Mouse (Mus musculus): ENCODE data around the gene Ipo9.

Gene Ipo9

DNA sequence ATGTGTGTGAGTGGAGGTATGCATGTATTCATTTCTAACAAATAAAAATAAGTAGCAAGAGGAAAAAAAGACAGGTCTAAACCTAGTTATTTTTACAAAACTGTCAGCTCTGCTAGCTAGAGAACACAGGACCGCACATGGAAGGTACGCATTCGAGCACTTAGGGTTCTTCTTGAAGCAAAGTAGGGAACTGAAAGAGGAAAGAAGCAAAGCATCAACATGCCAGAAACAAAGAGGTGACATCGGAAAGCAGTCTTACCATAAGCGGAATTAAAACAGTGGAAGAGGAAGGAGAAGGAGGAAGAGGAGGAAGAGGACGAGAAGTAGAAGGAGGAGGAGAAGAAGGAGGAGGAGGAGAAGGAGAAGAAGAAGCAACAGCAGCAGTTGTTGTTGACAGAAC, 2.9 kb downstream of the Ipo9 start:
- no peak for DNase-seq

- DNase-seq = no peak
These were observed 3.7 kb downstream of the Ipo9 start for GRCm38 (mm10) chr1:135426645-135427044.

GRCm38 (mm10) chr1:135422772-135423171, 7.5 kb downstream of the Ipo9 start:
- DNase-seq = no peak

DNA sequence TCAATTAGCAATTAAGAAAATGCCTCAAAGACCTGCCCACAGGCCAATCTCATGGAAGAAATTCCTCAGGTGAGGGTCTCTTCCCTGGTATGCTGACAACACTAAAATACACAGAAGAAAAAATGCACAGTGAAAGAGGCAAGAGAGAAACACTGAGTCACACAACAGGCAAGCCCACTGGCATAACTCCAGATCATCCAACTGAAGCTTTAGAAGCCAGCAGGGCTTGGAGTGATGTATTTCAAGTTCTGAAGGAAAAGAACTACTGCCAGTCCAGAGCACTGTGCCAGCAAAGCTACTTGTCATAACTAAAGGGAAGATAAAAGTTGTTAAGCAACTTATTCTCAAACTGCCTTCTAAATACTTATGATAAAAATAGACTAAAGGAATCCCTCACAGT, 16.3 kb downstream of the Ipo9 start:
- no peak for DNase-seq

DNA sequence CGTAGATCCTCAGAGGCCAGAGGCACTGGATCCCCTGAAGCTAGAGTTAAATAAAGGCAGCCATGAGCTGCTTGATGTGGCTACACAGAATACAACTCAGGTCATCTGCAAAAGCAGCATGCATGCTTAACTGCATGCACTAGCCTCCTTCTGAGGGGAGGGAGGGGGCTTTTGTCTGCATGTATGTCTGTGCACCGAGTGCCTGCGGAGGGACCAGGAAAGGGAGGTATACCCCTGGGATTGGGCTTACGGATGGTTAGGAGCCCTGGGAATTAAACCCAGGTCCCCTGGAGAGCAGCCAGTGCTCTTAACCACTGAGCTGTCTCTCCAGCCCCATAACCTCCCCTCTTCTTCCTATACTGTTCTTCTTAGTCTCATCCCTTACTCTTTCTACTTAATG, 18.2 kb downstream of the Ipo9 start:
- no peak for DNase-seq

DNA sequence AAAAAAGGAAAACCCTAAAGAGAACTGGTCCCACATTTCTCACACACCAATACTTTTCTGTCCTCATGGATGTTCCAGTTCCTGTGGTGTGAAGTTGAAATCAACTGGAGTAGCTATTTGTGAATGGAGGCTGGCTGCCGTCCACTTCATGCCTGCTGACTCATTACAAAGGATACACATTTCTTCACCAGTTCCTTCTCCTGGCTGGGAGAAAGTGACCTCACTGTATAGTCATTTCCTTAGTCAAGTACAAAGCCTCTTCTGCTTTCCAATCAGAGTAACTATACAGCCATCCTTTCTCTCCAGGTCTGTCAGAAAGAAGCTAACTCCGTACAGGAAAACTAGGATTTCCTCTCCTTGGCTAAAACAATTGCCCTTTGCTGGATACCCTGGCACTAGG, 19.3 kb downstream of the Ipo9 start:
- DNase-seq = no peak

- no peak for DNase-seq
These were observed 21.3 kb downstream of the Ipo9 start for GRCm38 (mm10) chr1:135408973-135409372.

DNA sequence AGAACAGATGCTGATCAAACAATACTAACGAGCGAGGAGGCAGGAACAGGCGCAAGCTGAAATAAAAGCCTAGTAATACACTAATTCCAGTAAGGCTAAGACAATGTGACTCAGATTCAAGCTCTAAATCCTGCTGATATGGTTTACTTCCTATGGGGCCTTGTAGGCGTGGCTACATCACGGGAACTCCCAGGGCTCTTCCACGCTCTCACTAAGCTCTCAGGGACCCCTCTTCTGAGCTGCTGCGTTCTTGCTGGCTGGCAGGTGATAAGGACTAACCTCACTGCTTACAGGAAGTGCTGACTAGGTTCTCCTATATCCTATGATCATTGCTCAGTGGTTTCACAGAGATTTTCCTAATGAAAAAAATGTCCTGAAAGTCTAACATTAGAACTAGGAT, 24.9 kb downstream of the Ipo9 start:
- no peak for DNase-seq

- no peak for DNase-seq
These were observed 28.7 kb downstream of the Ipo9 start for GRCm38 (mm10) chr1:135401452-135402110.

- DNase-seq = no peak
These were observed 30.8 kb downstream of the Ipo9 start for GRCm38 (mm10) chr1:135399466-135399865.

GRCm38 (mm10) chr1:135385161-135385560, 45.1 kb downstream of the Ipo9 start:
- DNase-seq = no peak

GRCm38 (mm10) chr1:135384171-135384570, 46.1 kb downstream of the Ipo9 start:
- DNase-seq = no peak

DNA sequence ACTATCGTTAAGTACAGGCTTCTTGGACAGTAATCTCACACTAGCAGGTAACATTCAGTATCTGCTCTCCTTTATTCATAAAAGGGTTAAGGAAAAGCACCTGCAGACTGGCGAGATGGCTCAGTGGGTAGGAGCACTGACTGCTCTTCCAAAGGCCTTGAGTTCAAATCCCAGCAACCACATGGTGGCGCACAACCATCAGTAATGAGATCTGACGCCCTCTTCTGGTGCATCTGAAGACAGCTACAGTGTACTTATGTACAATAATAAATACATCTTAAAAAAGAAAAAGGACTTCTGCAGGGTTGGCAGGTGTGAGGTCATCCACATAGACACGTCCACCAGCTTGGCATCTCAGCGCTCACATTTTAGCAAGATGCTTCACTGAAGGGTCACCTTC, 48.7 kb downstream of the Ipo9 start:
- DNase-seq = peak; percentile 54

DNA sequence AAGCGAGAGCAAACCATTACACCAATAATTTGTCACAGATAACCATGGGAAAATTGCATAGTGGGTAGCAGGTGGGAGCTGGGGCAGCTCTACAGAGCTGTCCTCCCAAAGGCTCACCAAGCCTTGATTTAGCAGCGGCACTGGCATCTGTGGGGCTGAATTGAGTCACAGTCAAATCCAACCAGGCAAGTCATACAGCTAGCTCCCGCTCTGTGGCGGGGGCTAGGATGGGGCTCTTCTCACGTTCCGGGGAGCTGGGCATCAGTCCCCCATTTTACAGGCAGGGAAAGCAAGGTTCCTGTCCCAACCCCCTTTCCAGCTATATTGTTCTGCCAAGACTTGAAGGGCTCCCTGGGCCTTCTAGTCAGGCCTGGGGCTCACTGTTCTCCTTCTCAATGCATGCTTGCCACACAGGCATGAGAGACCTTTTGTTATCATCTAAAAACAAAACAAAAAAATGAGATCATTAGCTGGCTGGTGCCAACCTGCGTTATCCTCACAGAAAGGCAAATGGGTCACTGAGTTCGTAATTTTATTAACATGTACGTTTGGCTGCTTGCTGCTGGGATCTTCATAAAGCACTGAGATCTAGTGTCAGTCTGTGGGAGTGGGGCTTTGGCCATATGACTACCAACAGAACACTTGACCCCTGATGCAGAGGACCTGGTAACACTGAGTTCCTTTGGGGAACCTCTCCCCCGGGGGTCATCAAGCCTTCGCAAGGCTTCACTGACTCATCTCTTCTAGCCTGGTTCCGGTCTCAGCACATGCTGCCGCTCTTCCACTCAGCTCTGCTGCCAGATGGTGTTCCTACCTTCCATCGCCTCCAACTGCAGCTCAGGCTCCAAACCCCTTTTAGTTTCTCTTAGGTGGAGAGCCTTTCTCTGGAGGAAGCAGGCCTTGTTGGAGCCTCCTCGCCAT, 50.0 kb downstream of the Ipo9 start:
- peak; percentile 35 to 48 for DNase-seq

GRCm38 (mm10) chr1:135379048-135379447, 51.3 kb downstream of the Ipo9 start:
- DNase-seq = no peak

DNA sequence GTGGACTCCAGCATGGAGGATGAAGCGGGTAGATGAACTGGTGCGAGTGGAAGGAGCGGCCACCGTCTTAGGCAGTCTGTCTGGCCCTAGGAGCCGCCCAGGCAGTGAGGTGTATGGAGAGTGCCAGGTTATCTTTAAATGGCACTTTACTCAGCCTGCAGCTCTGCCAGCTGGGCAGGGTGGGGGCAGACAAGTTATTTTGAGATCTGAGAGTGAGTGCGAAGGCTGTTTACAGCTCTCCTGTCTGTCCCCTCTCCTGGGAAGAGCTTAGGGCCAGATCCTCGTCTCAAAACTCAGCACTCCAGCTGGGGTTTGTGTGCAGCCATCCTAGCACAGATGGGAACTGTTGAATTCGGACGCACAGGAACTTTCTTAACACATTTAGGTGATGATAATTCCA, 51.7 kb downstream of the Ipo9 start:
- no peak for DNase-seq

GRCm38 (mm10) chr1:135374868-135375581, 55.3 kb downstream of the Ipo9 start, which contains the start of gene Shisa4:
TSS of gene Shisa4 (minus strand) at chr1:135375237.
- DNase-seq = peak; percentile 87 to 93

- peak; percentile 73 to 75 for DNase-seq
These were observed 56.0 kb downstream of the Ipo9 start for GRCm38 (mm10) chr1:135374175-135374867.

GRCm38 (mm10) chr1:135373171-135373677, 57.1 kb downstream of the Ipo9 start:
- peak in 1 of 2 experiments; percentile 31 for DNase-seq

DNA sequence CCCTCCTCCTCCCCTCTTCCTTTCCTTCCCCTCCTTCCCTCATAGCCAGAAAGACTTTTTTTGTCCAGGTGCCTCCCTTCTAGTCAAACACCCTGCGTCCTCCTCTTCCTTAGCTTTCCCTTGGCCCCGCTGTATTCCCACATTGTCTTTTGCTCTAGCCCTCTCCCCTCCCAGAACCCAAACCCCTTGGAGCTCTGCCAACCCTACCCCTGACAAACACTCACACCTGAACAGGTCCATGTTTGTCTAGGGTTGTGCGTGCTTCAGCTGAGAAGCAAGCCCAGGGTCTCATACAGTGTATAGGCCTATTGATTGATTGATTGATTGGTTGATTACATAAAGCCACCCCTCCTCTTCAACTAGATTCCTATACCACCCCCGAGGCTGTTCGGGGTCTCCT, 60.9 kb downstream of the Ipo9 start:
- peak; percentile 47 to 53 for DNase-seq

- peak; percentile 77 to 79 for DNase-seq
These were observed 61.3 kb downstream of the Ipo9 start for GRCm38 (mm10) chr1:135368982-135369381.

- DNase-seq = peak; percentile 94 to 95
These were observed 62.1 kb downstream of the Ipo9 start for GRCm38 (mm10) chr1:135368245-135368644.

DNA sequence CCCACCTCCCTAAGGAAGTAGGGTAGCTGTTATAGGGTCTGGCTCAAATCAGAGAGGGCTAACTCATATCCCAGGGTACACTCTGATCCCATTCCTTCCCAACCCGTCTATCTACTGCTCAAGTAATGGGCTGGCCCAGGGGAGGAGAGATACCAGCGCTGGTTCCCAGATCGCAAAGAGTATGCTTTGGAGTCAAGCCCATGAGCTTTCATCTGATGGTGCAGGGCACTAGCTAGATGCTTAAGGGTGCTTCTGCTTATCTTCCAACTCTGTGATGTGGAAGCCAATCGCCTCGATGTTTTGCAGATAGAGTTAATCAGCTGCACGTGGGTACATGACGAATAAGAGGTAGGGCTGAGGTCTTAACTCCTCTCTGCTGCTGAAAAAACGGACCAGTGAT, 62.7 kb downstream of the Ipo9 start:
- DNase-seq = no peak

Measured in cerebellum, postnatal 10 days (tissue).